Comparison of ENCODE assay signal across 11 mouse cellular contexts in genomic region chr1:38428708-38429683, GRCm38 (mm10).
DNase-seq lines count a peak whose midpoint lies in the region; ATAC-seq and TF ChIP-seq lines count a peak whose summit lies in the region.
"Had no signal": no experiment of that assay in that cellular context is flagged by ENCODE, and none has a peak within 500 bp of the region (broad histone marks: within the 10 kb centered on the region; RNA-seq: fewer than 3 reads in every experiment).

No protein-coding gene starts in this region.

- H3K9ac ChIP-seq in kidney, embryonic 15.5 days, result no peak overlapping the region
- no peak overlapping the region for H3K9ac ChIP-seq in hindbrain, embryonic 14.5 days
- no peak overlapping the region for H3K9ac ChIP-seq in midbrain, embryonic 15.5 days
- H3K9ac ChIP-seq: liver, embryonic 13.5 days had no signal

- no peak overlapping the region for H3K4me2 ChIP-seq in kidney, embryonic 15.5 days
- no peak overlapping the region for H3K4me2 ChIP-seq in hindbrain, embryonic 14.5 days (replicated peaks)
- no peak overlapping the region for H3K4me2 ChIP-seq in midbrain, embryonic 15.5 days
- H3K4me2 ChIP-seq: liver, embryonic 13.5 days had no signal

- H3K4me1 ChIP-seq in kidney, embryonic 15.5 days, result peaks cover 24% of the 10 kb centered on the region
- peaks cover 14% of the 10 kb centered on the region; the same call in 1 of the 2 replicates for H3K4me1 ChIP-seq in hindbrain, embryonic 14.5 days (replicated peaks; ENCODE audit: control insufficient read depth, insufficient read depth, low read length)
- H3K4me1 ChIP-seq in midbrain, embryonic 15.5 days, result peaks cover 13% of the 10 kb centered on the region
- H3K4me1 ChIP-seq: liver, embryonic 13.5 days had no signal

- ATAC-seq in kidney, embryonic 15.5 days (replicated peaks; ENCODE audit: low FRiP score), result 0 out of 2 replicates have a peak, but pooled peaks have one; percentile 43
- no peak; the same call in 1 of the 2 replicates for ATAC-seq in hindbrain, embryonic 14.5 days (ENCODE audit: low FRiP score)
- peak; percentile 31; the same call in 1 of the 2 replicates for ATAC-seq in midbrain, embryonic 15.5 days (replicated peaks)

- H3K27me3 ChIP-seq in kidney, embryonic 15.5 days, result no peaks in the 10 kb centered on the region
- H3K27me3 ChIP-seq in hindbrain, embryonic 14.5 days (ENCODE audit: control insufficient read depth, insufficient read depth, low read length), result no peaks in the 10 kb centered on the region
- H3K27me3 ChIP-seq in midbrain, embryonic 15.5 days (replicated peaks), result no peaks in the 10 kb centered on the region
- H3K27me3 ChIP-seq: liver, embryonic 13.5 days had no signal

- 45% methylated on average over 13 of the region's 13 CpGs for WGBS in kidney, embryonic 15.5 days
- 51% methylated on average over 13 of the region's 13 CpGs for WGBS in hindbrain, embryonic 14.5 days
- WGBS in midbrain, embryonic 15.5 days, result 47% methylated on average over 13 of the region's 13 CpGs

- no peak for DNase-seq in kidney, adult 8-10 months
- peak; percentile 87 for DNase-seq in brain, embryonic 14.5 days (ENCODE audit: low read depth)
- no peak for DNase-seq in hindbrain, embryonic 14.5 days (ENCODE audit: low spot score)
- DNase-seq in lung, postnatal 10 days, result no peak
- DNase-seq in spleen, adult 18-20 months, result no peak
- no peak for DNase-seq in kidney, adult 9 months
- DNase-seq: cerebellum, adult 9-11 months; heart, postnatal 4 days; liver, embryonic 13.5 days had no signal

- H3K36me3 ChIP-seq in kidney, embryonic 15.5 days, result no peaks in the 10 kb centered on the region
- no peaks in the 10 kb centered on the region for H3K36me3 ChIP-seq in hindbrain, embryonic 14.5 days (replicated peaks; ENCODE audit: control insufficient read depth, insufficient read depth)
- no peaks in the 10 kb centered on the region for H3K36me3 ChIP-seq in midbrain, embryonic 15.5 days (replicated peaks)
- H3K36me3 ChIP-seq: liver, embryonic 13.5 days had no signal

- no peak overlapping the region for H3K4me3 ChIP-seq in kidney, embryonic 15.5 days (replicated peaks)
- H3K4me3 ChIP-seq in hindbrain, embryonic 14.5 days (replicated peaks; ENCODE audit: low read length), result no peak overlapping the region
- H3K4me3 ChIP-seq in midbrain, embryonic 15.5 days, result no peak overlapping the region
- H3K4me3 ChIP-seq: liver, embryonic 13.5 days had no signal

- TF ChIP-seq CTCF in brain, embryonic 14.5 days (IDR thresholded peaks at IDR 0.05; ENCODE audit: borderline replicate concordance, extremely low read depth, insufficient read depth, insufficient read length), result no peak

- H3K27ac ChIP-seq in kidney, embryonic 15.5 days, result no peak overlapping the region
- H3K27ac ChIP-seq in hindbrain, embryonic 14.5 days, result 0 out of 2 replicates have a peak overlapping the region, but pooled peaks have one; percentile 21
- H3K27ac ChIP-seq in midbrain, embryonic 15.5 days, result peak overlapping the region; percentile 47
- H3K27ac ChIP-seq: liver, embryonic 13.5 days had no signal

- H3K9me3 ChIP-seq in kidney, embryonic 15.5 days (replicated peaks), result no peaks in the 10 kb centered on the region
- no peaks in the 10 kb centered on the region for H3K9me3 ChIP-seq in hindbrain, embryonic 14.5 days (ENCODE audit: control insufficient read depth, low read length)
- no peaks in the 10 kb centered on the region for H3K9me3 ChIP-seq in midbrain, embryonic 15.5 days
- H3K9me3 ChIP-seq: liver, embryonic 13.5 days had no signal

- no peak for TF ChIP-seq POLR2A in brain, embryonic 14.5 days (IDR thresholded peaks at IDR 0.05; ENCODE audit: borderline replicate concordance, extremely low read depth, insufficient read depth, insufficient read length, poor library complexity, severe bottlenecking)
